Mouse (Mus musculus) liver, adult 2 months (tissue): Measurements from ENCODE around the gene Gm17571. TPM values are rescaled to one million over a fixed set of nuclear protein-coding genes. Genes with fewer than 3 reads are reported as not detected.

Experiments
- DNase-seq: peaks from one replicate; pipeline ENCODE4 v3.0.0-alpha.2; 2011; ENCODE audit warnings: low read depth, low spot score; ENCODE audit errors: extremely low read depth
- H3K27ac ChIP-seq: fragments of 200-500 bp; replicated peaks from 2 replicates; pipeline ENCODE4 v1.5.1; 2012; ENCODE audit warnings: low read depth, mild to moderate bottlenecking, control low read depth, inconsistent platforms, low read length; ENCODE audit not compliant: insufficient read depth
- H3K27me3 ChIP-seq: fragments of 200-500 bp; 2 replicates; pipeline ENCODE4 v1.6.1; 2012; ENCODE audit warnings: mild to moderate bottlenecking, moderate library complexity, low read length, inconsistent platforms; ENCODE audit not compliant: control insufficient read depth, insufficient read depth
- H3K36me3 ChIP-seq: fragments of 200-500 bp; 2 replicates; pipeline ENCODE4 v1.6.1; 2012; ENCODE audit warnings: low read length, inconsistent platforms; ENCODE audit not compliant: control insufficient read depth, insufficient read depth
- H3K4me1 ChIP-seq: fragments of 200-500 bp; 2 replicates; pipeline ENCODE4 v1.6.1; 2011; ENCODE audit warnings: low read length; ENCODE audit not compliant: control insufficient read depth, insufficient read depth
- H3K4me3 ChIP-seq: fragments of 200-500 bp; 2 replicates; pipeline ENCODE4 v1.5.1; 2011; ENCODE audit warnings: low read depth, mild to moderate bottlenecking, control low read depth, low read length, moderate library complexity; ENCODE audit not compliant: insufficient read depth
- H3K79me2 ChIP-seq: fragments of 200-500 bp; 2 replicates; pipeline ENCODE4 v1.6.1; 2012; ENCODE audit warnings: inconsistent platforms, mild to moderate bottlenecking, low read length, moderate library complexity; ENCODE audit not compliant: control insufficient read depth, insufficient read depth
- H3K9ac ChIP-seq: fragments of 200-500 bp; 2 replicates; pipeline ENCODE4 v1.6.1; 2012; ENCODE audit warnings: low read depth, mild to moderate bottlenecking, control low read depth, inconsistent platforms, low read length
- CTCF ChIP-seq: fragments of 200-500 bp; IDR thresholded peaks from 2 replicates; pipeline ENCODE4 v1.5.1; 2011; ENCODE audit warnings: low read depth, low read length, control low read depth
- POLR2A ChIP-seq: fragments of 200-500 bp; IDR thresholded peaks from 2 replicates; pipeline ENCODE4 v1.6.1; 2011; ENCODE audit warnings: low read length, control low read depth; ENCODE audit not compliant: insufficient read depth; ENCODE audit errors: extremely low read depth
- WGBS: fragments of 180-500 bp; shearing (Covaris S2); methylation state at CpG from one replicate; pipeline ENCODE4 v1.1.7; 2018; 5-methylcytosine and 5-hydroxymethylcytosine counted together
- polyA plus RNA-seq: library from polyadenylated mRNA; depleted of rRNA; stranded (reverse); fragments of >200 nt; gene quantifications from 2 replicates; pipeline ENCODE4 v1.2.3, GENCODE M21; 2012
- total RNA-seq: library from RNA; depleted of rRNA; stranded (reverse); fragments of >200 nt; gene quantifications from 2 replicates; pipeline ENCODE4 v1.2.3, GENCODE M21; 2014

The Gm17571 gene
- total and polyA plus RNA-seq, 2 experiments: not detected

- TF ChIP-seq CTCF (no peak), POLR2A (no peak)
- no peaks in the 10 kb centered on the region for H3K36me3 ChIP-seq
- H3K4me3 ChIP-seq: no peak overlapping the region
- 84% methylated on average over 3 of the region's 3 CpGs for WGBS
- H3K9ac ChIP-seq: no peak overlapping the region
- no peak overlapping the region for H3K27ac ChIP-seq
- no peaks in the 10 kb centered on the region for H3K27me3 ChIP-seq
- no peaks in the 10 kb centered on the region for H3K79me2 ChIP-seq
- H3K4me1 ChIP-seq: no peaks in the 10 kb centered on the region
- no peak for DNase-seq
Observed at GRCm38 (mm10) chr9:13448716-13449115, 2.2 kb upstream of the Gm17571 start.

- Histone ChIP-seq H3K9ac (no peak overlapping the region), H3K4me3 (no peak overlapping the region), H3K36me3 (no peaks in the 10 kb centered on the region), H3K79me2 (no peaks in the 10 kb centered on the region), H3K27ac (no peak overlapping the region), H3K27me3 (no peaks in the 10 kb centered on the region), H3K4me1 (peaks cover 2% of the 10 kb centered on the region; the same call in 1 of the 2 replicates)
- no peak for DNase-seq
- WGBS: 93% methylated on average over 1 of the region's 1 CpGs
- TF ChIP-seq POLR2A (no peak), CTCF (no peak)
Observed at GRCm38 (mm10) chr9:13446236-13446635, 317 bp downstream of the Gm17571 start.

- H3K4me3 ChIP-seq: no peak overlapping the region
- H3K36me3 ChIP-seq: no peaks in the 10 kb centered on the region
- DNase-seq: peak; percentile 19
- TF ChIP-seq CTCF (no peak), POLR2A (no peak)
- H3K4me1 ChIP-seq: peaks cover 2% of the 10 kb centered on the region; the same call in 1 of the 2 replicates
- no peaks in the 10 kb centered on the region for H3K27me3 ChIP-seq
- no peak overlapping the region for H3K9ac ChIP-seq
- no peaks in the 10 kb centered on the region for H3K79me2 ChIP-seq
- no peak overlapping the region for H3K27ac ChIP-seq
- 76% methylated on average over 1 of the region's 1 CpGs for WGBS
Observed at GRCm38 (mm10) chr9:13443484-13444211, 2.9 kb downstream of the Gm17571 start.

GRCm38 (mm10) chr9:13442012-13442735, 4.4 kb downstream of the Gm17571 start:
- no peak overlapping the region for H3K9ac ChIP-seq
- no peak for DNase-seq
- WGBS: 52% methylated on average over 13 of the region's 13 CpGs
- H3K4me3 ChIP-seq: no peak overlapping the region
- H3K79me2 ChIP-seq: no peaks in the 10 kb centered on the region
- TF ChIP-seq POLR2A (no peak), CTCF (no peak)
- H3K36me3 ChIP-seq: no peaks in the 10 kb centered on the region
- H3K27ac ChIP-seq: peak overlapping the region; percentile 44; the same call in 1 of the 2 replicates
- H3K27me3 ChIP-seq: no peaks in the 10 kb centered on the region
- peaks cover 2% of the 10 kb centered on the region; the same call in 1 of the 2 replicates for H3K4me1 ChIP-seq

- H3K27ac ChIP-seq: no peak overlapping the region
- peaks cover 2% of the 10 kb centered on the region; the same call in 1 of the 2 replicates for H3K4me1 ChIP-seq
- no peaks in the 10 kb centered on the region for H3K79me2 ChIP-seq
- H3K4me3 ChIP-seq: no peak overlapping the region
- TF ChIP-seq CTCF: no peak
- TF ChIP-seq POLR2A: no peak
- no peak overlapping the region for H3K9ac ChIP-seq
- no peaks in the 10 kb centered on the region for H3K27me3 ChIP-seq
- DNase-seq: no peak
- 94% methylated on average over 6 of the region's 6 CpGs for WGBS
- H3K36me3 ChIP-seq: no peaks in the 10 kb centered on the region
Observed at GRCm38 (mm10) chr9:13440911-13441310, 5.6 kb downstream of the Gm17571 start.

- no peaks in the 10 kb centered on the region for H3K79me2 ChIP-seq
- no peaks in the 10 kb centered on the region; the same call in 1 of the 2 replicates for H3K4me1 ChIP-seq
- H3K9ac ChIP-seq: no peak overlapping the region
- WGBS: 78% methylated on average over 6 of the region's 6 CpGs
- no peaks in the 10 kb centered on the region for H3K27me3 ChIP-seq
- DNase-seq: no peak
- H3K36me3 ChIP-seq: no peaks in the 10 kb centered on the region
- TF ChIP-seq CTCF (no peak), POLR2A (no peak)
- H3K4me3 ChIP-seq: no peak overlapping the region
- H3K27ac ChIP-seq: no peak overlapping the region
Observed at GRCm38 (mm10) chr9:13433501-13434090, 13.0 kb downstream of the Gm17571 start.
